Mouse (Mus musculus): ENCODE measurements around the gene Grip2.

DNA sequence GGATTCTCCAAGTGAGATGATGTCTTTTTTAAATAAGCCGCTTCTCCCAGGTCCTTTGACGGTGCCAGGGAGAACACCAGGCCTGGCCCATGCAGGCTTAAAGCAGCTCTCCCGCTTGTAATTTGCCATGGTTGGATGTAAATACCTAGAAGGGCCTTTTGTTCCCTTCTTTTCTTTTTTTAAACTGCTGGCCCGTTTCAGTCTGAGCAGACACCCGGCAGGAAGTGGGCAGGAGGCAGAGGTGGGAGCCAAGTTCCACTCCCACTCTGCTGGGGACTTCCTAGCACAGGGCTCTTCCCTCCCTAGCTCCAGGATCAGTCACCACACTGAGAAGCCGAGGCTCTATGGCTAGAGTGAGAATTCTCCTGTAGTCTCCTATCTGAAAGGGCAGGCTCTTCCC, 73.0 kb downstream of the Grip2 start:
- TF ChIP-seq CTCF (IDR thresholded peaks at IDR 0.05; ENCODE audit: control insufficient read depth, insufficient read depth, insufficient replicate concordance, low read depth, low read length) (no peak), POLR2A (IDR thresholded peaks at IDR 0.05; ENCODE audit: control insufficient read depth, low read depth, low read length) (no peak)
